Mouse (Mus musculus) intestine, embryonic 15.5 days (tissue): Measurements from ENCODE around the gene Ltbp1. TPM values are rescaled to one million over a fixed set of nuclear protein-coding genes. Genes with fewer than 3 reads are reported as not detected.
"Not testable (repeated sequence)": the region's sequence is repeated elsewhere in the genome, so short reads cannot be mapped to it uniquely, and the experiment has no call there.

Source experiments
- ATAC-seq: fragments of 200-750 bp; cut with Nextera tagmentation; 2 replicates; pipeline ENCODE4 v1.8.0; 2017; ENCODE audit warnings: moderate TSS enrichment, moderate library complexity
- H3K27ac ChIP-seq: fragments of 300-500 bp; sonication (generic); 2 replicates; pipeline ENCODE4 v1.5.1; 2015; ENCODE audit warnings: mild to moderate bottlenecking, inconsistent platforms
- H3K27me3 ChIP-seq: fragments of 300-500 bp; sonication (generic); replicated peaks from 2 replicates; pipeline ENCODE4 v1.6.1; 2015; ENCODE audit warnings: inconsistent platforms
- H3K36me3 ChIP-seq: fragments of 300-500 bp; sonication (generic); 2 replicates; pipeline ENCODE4 v1.6.1; 2015; ENCODE audit warnings: inconsistent platforms
- H3K4me1 ChIP-seq: fragments of 300-500 bp; sonication (generic); replicated peaks from 2 replicates; pipeline ENCODE4 v1.6.1; 2015; ENCODE audit warnings: inconsistent platforms
- H3K4me2 ChIP-seq: fragments of 300-500 bp; sonication (generic); replicated peaks from 2 replicates; pipeline ENCODE4 v1.6.1; 2015; ENCODE audit warnings: mild to moderate bottlenecking, inconsistent platforms
- H3K4me3 ChIP-seq: fragments of 300-500 bp; sonication (generic); replicated peaks from 2 replicates; pipeline ENCODE4 v1.5.1; 2015; ENCODE audit warnings: inconsistent platforms
- H3K9ac ChIP-seq: fragments of 300-500 bp; sonication (generic); 2 replicates; pipeline ENCODE4 v1.6.1; 2015; ENCODE audit warnings: inconsistent platforms
- H3K9me3 ChIP-seq: fragments of 300-500 bp; sonication (generic); 2 replicates; pipeline ENCODE4 v1.6.1; 2016; ENCODE audit warnings: inconsistent platforms
- WGBS: fragments of 180-500 bp; shearing (Covaris S2); methylation state at CpG from one replicate; pipeline ENCODE4 v1.1.7; 2015; 5-methylcytosine and 5-hydroxymethylcytosine counted together
- polyA plus RNA-seq: library from polyadenylated mRNA; unstranded; fragments of >200 nt; fragmentation: Nextera tagmentation; extraction: Ambion mirVana; gene quantifications from 2 replicates; pipeline ENCODE4 v1.2.1, GENCODE M21; 2015

The Ltbp1 gene
- polyA plus RNA-seq, 1 experiment from 2014 or later: 18.8 TPM

- 65% methylated on average over 7 of the region's 7 CpGs for WGBS
- ATAC-seq, H3K4me3 ChIP-seq, H3K27me3 ChIP-seq, H3K4me1 ChIP-seq, H3K9ac ChIP-seq, H3K27ac ChIP-seq, H3K9me3 ChIP-seq, H3K4me2 ChIP-seq, H3K36me3 ChIP-seq: not testable (repeated sequence)
Observed at GRCm38 (mm10) chr17:75142845-75143244, 137.5 kb downstream of the Ltbp1 start.

DNA sequence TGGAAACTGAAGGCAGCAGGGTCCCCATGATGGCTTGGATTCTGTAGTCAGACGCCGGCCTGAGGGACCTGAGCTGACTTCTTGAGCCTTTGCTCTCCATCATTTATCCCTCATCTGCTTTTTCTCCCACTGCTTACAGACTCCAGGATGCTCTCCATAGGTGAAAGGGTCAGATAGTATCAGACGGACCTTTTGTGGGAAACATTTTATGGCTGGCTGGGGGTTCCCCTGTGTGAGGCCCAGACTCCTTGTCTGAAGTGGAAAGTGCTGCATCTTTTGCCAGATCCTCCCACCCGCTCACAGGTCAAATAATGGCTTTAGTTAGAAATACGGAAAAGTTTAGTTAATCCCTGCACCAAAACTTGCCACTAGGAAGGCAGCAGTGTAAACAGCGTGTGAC is 138.6 kb downstream of the Ltbp1 start:
- H3K36me3 ChIP-seq: no peaks in the 10 kb centered on the region
- no peak overlapping the region for H3K27ac ChIP-seq
- H3K4me2 ChIP-seq: no peak overlapping the region
- no peak overlapping the region for H3K4me3 ChIP-seq
- H3K9me3 ChIP-seq: no peaks in the 10 kb centered on the region
- ATAC-seq: no peak
- H3K4me1 ChIP-seq: no peaks in the 10 kb centered on the region
- H3K27me3 ChIP-seq: no peaks in the 10 kb centered on the region
- H3K9ac ChIP-seq: no peak overlapping the region
- WGBS: 40% methylated on average over 6 of the region's 6 CpGs

GRCm38 (mm10) chr17:75147218-75147617 is 141.8 kb downstream of the Ltbp1 start:
- no peaks in the 10 kb centered on the region for H3K36me3 ChIP-seq
- no peak overlapping the region for H3K4me2 ChIP-seq
- no peak overlapping the region for H3K27ac ChIP-seq
- H3K4me1 ChIP-seq: no peaks in the 10 kb centered on the region
- no peak overlapping the region for H3K4me3 ChIP-seq
- 89% methylated on average over 4 of the region's 4 CpGs for WGBS
- no peaks in the 10 kb centered on the region for H3K9me3 ChIP-seq
- H3K9ac ChIP-seq: no peak overlapping the region
- no peaks in the 10 kb centered on the region for H3K27me3 ChIP-seq
- ATAC-seq: no peak

- no peak for ATAC-seq
Observed at GRCm38 (mm10) chr17:75151800-75152199, 146.4 kb downstream of the Ltbp1 start.

DNA sequence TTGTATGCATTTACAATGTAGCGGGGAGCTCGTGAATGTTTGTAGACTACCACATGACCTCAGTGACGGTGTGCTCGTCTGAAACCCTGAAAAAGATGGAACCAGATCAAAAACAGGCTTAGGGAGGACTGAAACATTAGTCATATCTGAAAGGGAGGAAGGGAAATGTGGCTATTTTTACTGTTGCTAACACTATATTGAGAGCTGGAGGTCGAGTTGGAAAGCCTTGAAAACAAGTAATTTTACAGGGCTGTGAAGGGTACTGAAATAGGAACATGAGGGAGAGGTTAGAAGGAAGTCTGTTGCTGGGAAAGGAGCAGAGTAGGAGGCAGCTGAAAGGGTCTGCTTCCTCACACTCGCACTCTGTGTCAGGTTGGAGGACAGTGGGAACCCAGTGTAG is 147.7 kb downstream of the Ltbp1 start:
- Histone ChIP-seq H3K27me3 (no peaks in the 10 kb centered on the region), H3K4me1 (no peaks in the 10 kb centered on the region; the same call in 1 of the 2 replicates), H3K9ac (no peak overlapping the region), H3K4me2 (no peak overlapping the region), H3K36me3 (no peaks in the 10 kb centered on the region), H3K4me3 (no peak overlapping the region), H3K9me3 (no peaks in the 10 kb centered on the region), H3K27ac (no peak overlapping the region)
- WGBS: 59% methylated on average over 6 of the region's 6 CpGs
- no peak for ATAC-seq

More at GRCm38 (mm10) chr17:75151800-75152199, 146.4 kb downstream of the Ltbp1 start:
- Histone ChIP-seq H3K4me2 (no peak overlapping the region), H3K27me3 (no peaks in the 10 kb centered on the region), H3K9ac (no peak overlapping the region), H3K27ac (no peak overlapping the region), H3K4me1 (no peaks in the 10 kb centered on the region; the same call in 1 of the 2 replicates), H3K4me3 (no peak overlapping the region), H3K9me3 (no peaks in the 10 kb centered on the region), H3K36me3 (no peaks in the 10 kb centered on the region)
- WGBS: 79% methylated on average over 9 of the region's 9 CpGs

DNA sequence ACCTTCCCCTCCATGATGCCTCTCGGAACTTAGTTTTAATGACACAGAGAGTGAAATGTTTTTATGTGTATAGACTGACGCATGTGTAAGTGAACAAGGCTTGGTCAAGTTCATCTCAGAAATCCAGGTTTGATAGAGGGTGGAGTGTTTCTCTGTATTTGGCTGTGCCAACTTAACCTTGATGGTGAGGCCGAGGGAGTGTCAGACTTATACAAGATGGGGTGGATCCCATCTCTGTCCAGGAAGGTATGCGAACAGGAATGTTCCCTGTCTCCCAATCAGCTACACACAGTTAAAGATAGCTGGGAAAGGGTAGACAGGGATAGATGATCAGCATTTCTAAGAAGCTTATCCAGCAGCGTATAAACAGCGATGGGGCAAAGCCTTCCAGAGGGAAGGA is 153.0 kb downstream of the Ltbp1 start:
- ATAC-seq: no peak
- no peaks in the 10 kb centered on the region for H3K9me3 ChIP-seq
- WGBS: 78% methylated on average over 6 of the region's 6 CpGs
- H3K27me3 ChIP-seq: no peaks in the 10 kb centered on the region
- no peak overlapping the region for H3K4me2 ChIP-seq
- no peak overlapping the region for H3K27ac ChIP-seq
- no peaks in the 10 kb centered on the region for H3K36me3 ChIP-seq
- H3K4me1 ChIP-seq: no peaks in the 10 kb centered on the region; the same call in 1 of the 2 replicates
- H3K4me3 ChIP-seq: no peak overlapping the region
- no peak overlapping the region for H3K9ac ChIP-seq

DNA sequence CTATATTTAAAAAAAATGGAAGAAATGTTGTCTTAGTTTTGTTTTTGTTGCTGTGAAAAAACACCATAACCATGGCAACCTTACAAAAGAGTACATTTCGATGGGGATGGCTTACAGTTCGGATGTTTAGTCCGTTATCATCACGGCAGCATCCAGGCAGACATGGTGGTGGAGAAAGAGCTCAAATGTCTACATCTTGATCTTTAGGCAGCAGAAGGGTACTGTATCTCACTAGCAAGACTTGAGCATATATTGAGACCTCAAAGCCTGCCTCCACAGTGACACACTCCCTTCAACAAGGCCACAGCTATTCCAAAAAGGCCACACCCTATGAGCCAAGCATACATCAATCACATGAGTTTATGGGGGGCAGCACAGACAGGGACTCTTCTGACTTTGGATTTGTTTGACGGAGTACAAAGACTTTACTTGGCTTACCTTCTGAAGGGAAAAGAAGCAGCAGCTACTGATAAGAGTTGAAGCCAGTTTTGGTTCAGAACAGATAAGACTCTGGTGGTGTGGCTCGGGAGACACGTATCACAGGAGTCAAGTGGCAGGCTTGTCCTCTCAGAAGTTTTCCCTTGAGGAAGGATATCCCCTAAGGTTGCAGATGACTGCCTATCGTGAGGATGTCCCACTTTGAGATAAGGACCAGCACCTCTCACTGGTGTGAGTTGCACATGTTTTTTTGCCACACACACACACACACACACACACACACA is 153.9 kb downstream of the Ltbp1 start:
- Histone ChIP-seq H3K4me3 (no peak overlapping the region), H3K27me3 (no peaks in the 10 kb centered on the region), H3K27ac (no peak overlapping the region), H3K4me1 (no peaks in the 10 kb centered on the region; the same call in 1 of the 2 replicates), H3K9me3 (no peaks in the 10 kb centered on the region), H3K36me3 (no peaks in the 10 kb centered on the region), H3K4me2 (no peak overlapping the region), H3K9ac (no peak overlapping the region)
- no peak for ATAC-seq
- 86% methylated on average over 8 of the region's 8 CpGs for WGBS

DNA sequence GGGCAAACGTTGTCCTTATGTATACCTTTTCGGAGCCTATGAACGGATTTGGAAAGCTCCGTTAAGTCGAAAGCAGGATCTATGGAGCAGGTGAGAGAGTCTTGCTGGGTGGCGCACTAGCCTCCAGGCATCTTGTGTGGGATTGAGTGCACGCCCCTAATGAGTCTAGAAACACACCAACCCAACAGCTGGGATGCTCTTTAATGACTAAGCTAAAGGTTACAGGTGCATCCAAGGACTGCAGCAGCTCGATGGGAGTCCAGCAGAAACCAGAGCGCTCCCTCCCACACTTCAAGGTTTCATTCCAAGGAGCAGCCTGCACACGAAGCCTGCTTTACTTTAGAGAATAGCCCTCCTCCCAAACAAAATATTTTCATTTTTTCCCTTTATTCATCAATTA is 155.7 kb downstream of the Ltbp1 start:
- Histone ChIP-seq H3K4me2 (no peak overlapping the region), H3K36me3 (no peaks in the 10 kb centered on the region), H3K27ac (no peak overlapping the region), H3K9ac (no peak overlapping the region), H3K4me3 (no peak overlapping the region), H3K9me3 (no peaks in the 10 kb centered on the region), H3K27me3 (no peaks in the 10 kb centered on the region), H3K4me1 (no peaks in the 10 kb centered on the region; the same call in 1 of the 2 replicates)
- ATAC-seq: no peak
- 87% methylated on average over 10 of the region's 10 CpGs for WGBS

- Histone ChIP-seq H3K27me3 (no peaks in the 10 kb centered on the region), H3K9ac (no peak overlapping the region), H3K9me3 (no peaks in the 10 kb centered on the region), H3K4me1 (no peaks in the 10 kb centered on the region), H3K4me3 (no peak overlapping the region), H3K4me2 (no peak overlapping the region), H3K36me3 (no peaks in the 10 kb centered on the region), H3K27ac (no peak overlapping the region)
- ATAC-seq: no peak
- 77% methylated on average over 4 of the region's 4 CpGs for WGBS
Observed at GRCm38 (mm10) chr17:75161931-75162330, 156.6 kb downstream of the Ltbp1 start.

- H3K4me3 ChIP-seq: no peak overlapping the region
- no peaks in the 10 kb centered on the region for H3K9me3 ChIP-seq
- H3K36me3 ChIP-seq: no peaks in the 10 kb centered on the region
- H3K27me3 ChIP-seq: no peaks in the 10 kb centered on the region
- WGBS: 78% methylated on average over 5 of the region's 5 CpGs
- H3K27ac ChIP-seq: no peak overlapping the region
- no peak for ATAC-seq
- no peaks in the 10 kb centered on the region for H3K4me1 ChIP-seq
- no peak overlapping the region for H3K4me2 ChIP-seq
- H3K9ac ChIP-seq: no peak overlapping the region
Observed at GRCm38 (mm10) chr17:75164566-75164965, 159.2 kb downstream of the Ltbp1 start.

DNA sequence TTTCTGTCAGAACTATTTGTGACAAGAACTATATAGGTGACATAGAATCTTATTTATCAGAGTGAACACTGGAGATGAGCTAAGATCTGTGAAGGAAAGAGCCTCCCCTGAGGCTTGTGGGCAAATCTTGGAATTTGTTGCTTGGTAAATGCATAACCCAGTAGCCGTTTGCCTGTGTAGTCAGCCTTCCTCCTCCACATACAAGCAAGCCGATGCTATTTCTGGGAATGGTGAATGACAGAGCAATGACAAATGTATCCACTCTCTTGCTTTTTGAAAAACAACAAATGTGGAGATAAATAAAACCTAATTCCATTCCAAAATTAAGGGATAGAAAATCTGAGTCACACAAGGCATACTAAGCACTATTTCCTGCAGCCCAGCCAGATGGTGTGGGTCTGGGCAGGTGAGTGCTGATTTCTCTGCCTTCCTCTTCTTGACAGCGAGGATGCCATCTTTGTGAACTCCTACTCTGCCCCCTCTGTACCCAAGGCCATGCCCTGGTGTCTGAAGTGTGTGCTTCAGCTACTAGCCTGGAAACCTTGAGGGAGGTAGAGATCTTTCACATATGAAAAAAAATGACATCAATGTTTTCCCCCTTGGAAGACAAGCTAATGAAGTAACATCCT is 163.3 kb downstream of the Ltbp1 start:
- Histone ChIP-seq H3K36me3 (no peaks in the 10 kb centered on the region), H3K4me3 (no peak overlapping the region), H3K27me3 (no peaks in the 10 kb centered on the region), H3K4me1 (no peaks in the 10 kb centered on the region), H3K9me3 (no peaks in the 10 kb centered on the region), H3K4me2 (no peak overlapping the region), H3K27ac (no peak overlapping the region), H3K9ac (no peak overlapping the region)
- 81% methylated on average over 3 of the region's 3 CpGs for WGBS
- ATAC-seq: no peak

- ATAC-seq: no peak
- Histone ChIP-seq H3K36me3 (no peaks in the 10 kb centered on the region), H3K4me2 (no peak overlapping the region), H3K27me3 (no peaks in the 10 kb centered on the region), H3K4me3 (no peak overlapping the region), H3K9ac (no peak overlapping the region), H3K4me1 (no peaks in the 10 kb centered on the region), H3K27ac (no peak overlapping the region), H3K9me3 (no peaks in the 10 kb centered on the region)
- 78% methylated on average over 7 of the region's 7 CpGs for WGBS
Observed at GRCm38 (mm10) chr17:75171659-75172058, 166.3 kb downstream of the Ltbp1 start.

DNA sequence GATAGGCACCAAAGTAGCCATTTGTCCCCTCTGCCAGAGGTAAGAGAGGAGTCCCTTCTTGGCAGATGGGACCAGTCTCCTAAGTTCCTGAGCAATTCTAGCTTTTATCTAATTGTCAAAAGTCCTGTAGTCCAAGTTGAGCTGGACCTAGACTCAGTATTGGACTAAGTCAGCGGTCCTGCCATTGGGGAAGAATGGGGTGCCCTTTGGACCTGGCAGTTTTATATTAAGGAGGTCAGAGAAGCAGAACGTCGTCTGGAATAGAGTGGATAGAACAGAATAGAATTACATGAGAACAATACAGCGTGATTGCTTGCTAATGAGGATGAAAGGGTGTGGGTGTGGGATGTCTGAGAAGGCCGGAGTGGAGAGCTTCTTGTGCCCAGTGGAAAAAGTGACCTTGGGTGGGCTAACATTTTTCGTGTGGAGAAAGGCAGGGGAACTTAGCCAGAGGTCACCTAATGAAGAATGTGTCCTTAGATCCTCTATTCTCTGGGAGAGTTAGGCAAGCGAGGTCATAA is 167.4 kb downstream of the Ltbp1 start:
- Histone ChIP-seq H3K9me3 (no peaks in the 10 kb centered on the region), H3K27ac (no peak overlapping the region), H3K27me3 (no peaks in the 10 kb centered on the region), H3K9ac (no peak overlapping the region), H3K4me3 (no peak overlapping the region), H3K4me1 (no peaks in the 10 kb centered on the region), H3K36me3 (no peaks in the 10 kb centered on the region), H3K4me2 (no peak overlapping the region)
- ATAC-seq: no peak
- WGBS: 81% methylated on average over 7 of the region's 7 CpGs
